Mouse (Mus musculus) G1E-ER4 (cell line): ENCODE measurements around the gene Nsd1. TPM values are rescaled to one million over a fixed set of nuclear protein-coding genes. Genes with fewer than 3 reads are reported as not detected.

Experiments
- GATA1 ChIP-seq: IDR thresholded peaks from one replicate; pipeline ENCODE4 v1.8.0; 2012; ENCODE audit warnings: low read length, inconsistent platforms
- polyA plus RNA-seq: library from polyadenylated mRNA; stranded (reverse); fragments of >175 nt; gene quantifications from 2 replicates; pipeline ENCODE4 v1.2.3, GENCODE M21; 2012

Nsd1 gene
- polyA plus RNA-seq, 1 experiment: 14.1 TPM

- no peak for TF ChIP-seq GATA1
Observed at GRCm38 (mm10) chr13:55296760-55297159, 87.2 kb downstream of the Nsd1 start.

GRCm38 (mm10) chr13:55300913-55301312 is 91.3 kb downstream of the Nsd1 start:
- no peak for TF ChIP-seq GATA1

GRCm38 (mm10) chr13:55312028-55312630 is 102.5 kb downstream of the Nsd1 start:
- TF ChIP-seq GATA1: no peak

- no peak for TF ChIP-seq GATA1
Observed at GRCm38 (mm10) chr13:55313051-55313450, 103.5 kb downstream of the Nsd1 start.

GRCm38 (mm10) chr13:55314891-55315412 is 105.4 kb downstream of the Nsd1 start:
- TF ChIP-seq GATA1: no peak

- no peak for TF ChIP-seq GATA1
Observed at GRCm38 (mm10) chr13:55318351-55318750, 108.8 kb downstream of the Nsd1 start.

GRCm38 (mm10) chr13:55319931-55320533 is 110.5 kb downstream of the Nsd1 start, which contains the start of gene Prelid1:
Prelid1 (plus strand) TSS chr13:55320500.
- no peak for TF ChIP-seq GATA1

- no peak for TF ChIP-seq GATA1
Observed at GRCm38 (mm10) chr13:55321434-55322129, 112.0 kb downstream of the Nsd1 start, which contains the start of gene Rab24. Rab24 (minus strand) TSS chr13:55321946.

- TF ChIP-seq GATA1: no peak
Observed at GRCm38 (mm10) chr13:55322130-55322825, 112.7 kb downstream of the Nsd1 start.

GRCm38 (mm10) chr13:55325596-55325995 is 116.0 kb downstream of the Nsd1 start:
- TF ChIP-seq GATA1: no peak

GRCm38 (mm10) chr13:55327169-55327568 is 117.6 kb downstream of the Nsd1 start:
- TF ChIP-seq GATA1: no peak

GRCm38 (mm10) chr13:55327633-55328032 is 118.1 kb downstream of the Nsd1 start:
- TF ChIP-seq GATA1: no peak

- TF ChIP-seq GATA1: no peak
Observed at GRCm38 (mm10) chr13:55328171-55328570, 118.6 kb downstream of the Nsd1 start.

GRCm38 (mm10) chr13:55328641-55329040 is 119.1 kb downstream of the Nsd1 start:
- TF ChIP-seq GATA1: no peak

GRCm38 (mm10) chr13:55329109-55329682 is 119.6 kb downstream of the Nsd1 start:
- TF ChIP-seq GATA1: no peak
